Mouse (Mus musculus) liver, embryonic 14.5 days (tissue): ENCODE data around the gene Tex46.

Source experiments
- CTCF ChIP-seq: IDR thresholded peaks from 2 replicates; pipeline ENCODE4 v1.5.1; 2016; ENCODE audit warnings: antibody characterized with exemption, low read depth, control low read depth
- EP300 ChIP-seq: IDR thresholded peaks from 2 replicates; pipeline ENCODE4 v1.6.1; 2016; ENCODE audit warnings: antibody characterized with exemption, low read depth

DNA sequence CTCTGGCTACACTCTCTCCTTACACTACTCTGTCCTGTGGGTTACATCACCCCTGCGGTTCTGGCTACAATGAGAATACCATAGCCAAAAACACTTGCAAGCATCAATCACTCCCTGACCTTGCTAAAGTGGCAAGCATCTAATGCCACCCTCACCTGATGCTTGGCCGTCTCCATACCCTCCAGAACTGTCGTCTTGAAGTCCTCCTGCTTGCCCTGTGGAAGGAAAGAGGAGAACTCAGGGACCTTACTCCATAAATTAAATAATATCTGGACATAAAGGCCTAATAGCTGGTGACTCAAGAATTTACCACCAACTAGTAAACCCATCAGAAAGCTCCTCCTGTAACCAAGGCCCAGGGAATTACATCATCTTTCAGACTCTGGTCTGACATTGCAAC, 28.4 kb upstream of the Tex46 start:
- TF ChIP-seq CTCF, result no peak
- no peak for TF ChIP-seq EP300
